In the genomic region with DNA sequence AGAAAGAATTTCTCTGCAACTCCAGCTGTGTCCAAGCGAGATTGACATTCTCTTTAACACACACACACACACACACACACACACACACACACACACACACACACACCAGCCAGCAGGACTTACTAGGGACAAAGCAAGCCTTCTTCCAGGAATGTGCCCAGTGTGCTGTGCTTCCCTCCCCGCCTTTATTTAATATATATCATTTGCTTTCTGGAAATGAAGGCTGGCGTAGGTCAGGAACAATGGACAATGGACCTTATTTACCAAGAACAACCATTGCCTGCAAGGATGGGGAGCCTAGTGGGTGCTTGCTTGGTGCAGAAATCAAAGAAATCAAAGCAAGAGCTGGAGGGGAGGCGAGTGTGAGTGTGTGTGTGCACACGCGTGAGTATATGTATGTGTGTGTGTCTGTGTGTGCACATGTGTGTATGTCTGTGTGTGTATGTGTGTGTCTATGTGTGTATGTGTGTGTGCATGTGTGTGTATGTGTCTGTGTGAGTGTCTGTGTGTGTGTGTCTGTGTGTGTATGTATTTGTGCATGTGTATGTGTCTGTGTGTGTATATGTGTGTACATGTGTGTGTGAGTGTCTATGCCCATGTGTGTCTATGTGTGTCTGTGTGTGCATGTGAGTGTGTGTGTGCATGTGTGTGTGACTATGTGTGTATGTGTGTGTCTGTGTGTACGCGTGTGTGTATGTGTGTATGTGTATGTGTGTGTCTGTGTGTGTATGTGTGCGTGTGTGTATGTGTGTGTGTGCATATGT, we compare ENCODE assay signal across 33 mouse cellular contexts. TPM values are rescaled to one million over a fixed set of nuclear protein-coding genes. Genes with fewer than 3 reads are reported as not detected.
A peak's percentile ranks its signal among the peaks of the same experiment; 100 is the strongest.
DNase-seq lines count a peak whose midpoint lies in the region; ATAC-seq and TF ChIP-seq lines count a peak whose summit lies in the region.
"Had no signal": no experiment of that assay in that cellular context is flagged by ENCODE, and none has a peak within 500 bp of the region (broad histone marks: within the 10 kb centered on the region; RNA-seq: fewer than 3 reads in every experiment).

No protein-coding gene starts in this region.

- H3K4me2 ChIP-seq in limb, embryonic 12.5 days: no peak overlapping the region
- no peak overlapping the region for H3K4me2 ChIP-seq in midbrain, embryonic 15.5 days
- H3K4me2 ChIP-seq: embryonic facial prominence, embryonic 15.5 days; heart, embryonic 12.5 days; heart, embryonic 15.5 days; hindbrain, embryonic 13.5 days had no signal

- H3K4me1 ChIP-seq in limb, embryonic 12.5 days (replicated peaks): no peaks in the 10 kb centered on the region
- no peaks in the 10 kb centered on the region for H3K4me1 ChIP-seq in limb, embryonic 10.5 days
- H3K4me1 ChIP-seq in MEL (ENCODE audit: control insufficient read depth in 1 of 2, insufficient read depth in 2 of 2, low read length in 2 of 2): peaks cover 0 to 6% of the 10 kb centered on the region in 2 experiments; a peak in 2 of 4 replicates
- no peaks in the 10 kb centered on the region for H3K4me1 ChIP-seq in midbrain, embryonic 15.5 days
- H3K4me1 ChIP-seq: embryonic facial prominence, embryonic 15.5 days; heart, embryonic 12.5 days; heart, embryonic 15.5 days; hindbrain, embryonic 10.5 days; hindbrain, embryonic 13.5 days had no signal

- ATAC-seq in limb, embryonic 12.5 days (ENCODE audit: insufficient number of reproducible peaks, insufficient read depth, low FRiP score, low TSS enrichment, low read depth): no peak
- ATAC-seq in midbrain, embryonic 15.5 days (replicated peaks): no peak
- ATAC-seq: forebrain, embryonic 14.5 days; forebrain, postnatal 0 days; hindbrain, embryonic 16.5 days had no signal

- H3K9me3 ChIP-seq in limb, embryonic 12.5 days: no peaks in the 10 kb centered on the region
- no peaks in the 10 kb centered on the region for H3K9me3 ChIP-seq in limb, embryonic 10.5 days (replicated peaks)
- no peaks in the 10 kb centered on the region for H3K9me3 ChIP-seq in MEL (replicated peaks; ENCODE audit: insufficient read depth, low read length)
- H3K9me3 ChIP-seq in midbrain, embryonic 15.5 days: no peaks in the 10 kb centered on the region
- H3K9me3 ChIP-seq: embryonic facial prominence, embryonic 15.5 days; G1E; heart, embryonic 12.5 days; heart, embryonic 15.5 days; hindbrain, embryonic 10.5 days; hindbrain, embryonic 13.5 days had no signal

- H3K27ac ChIP-seq in limb, embryonic 12.5 days: peak overlapping the region; percentile 31
- no peak overlapping the region for H3K27ac ChIP-seq in limb, embryonic 10.5 days
- H3K27ac ChIP-seq in MEL (ENCODE audit: control insufficient read depth, low read depth, low read length): no peak overlapping the region
- no peak overlapping the region for H3K27ac ChIP-seq in midbrain, embryonic 15.5 days
- H3K27ac ChIP-seq: embryonic facial prominence, embryonic 15.5 days; heart, embryonic 15.5 days; hindbrain, embryonic 10.5 days; hindbrain, embryonic 13.5 days had no signal

- no peaks in the 10 kb centered on the region for H3K36me3 ChIP-seq in limb, embryonic 12.5 days
- no peaks in the 10 kb centered on the region for H3K36me3 ChIP-seq in limb, embryonic 10.5 days
- H3K36me3 ChIP-seq in MEL (ENCODE audit: control insufficient read depth in 1 of 2, insufficient read depth in 2 of 2, low read length in 2 of 2): 0 out of 4 replicates have a peak, but pooled peaks cover 0 to under 1% of the 10 kb centered on the region in 2 experiments
- no peaks in the 10 kb centered on the region for H3K36me3 ChIP-seq in midbrain, embryonic 15.5 days (replicated peaks)
- H3K36me3 ChIP-seq: embryonic facial prominence, embryonic 15.5 days; G1E; heart, embryonic 12.5 days; heart, embryonic 15.5 days; hindbrain, embryonic 10.5 days; hindbrain, embryonic 13.5 days had no signal

- 83% methylated on average over 9 of the region's 9 CpGs for WGBS in limb, embryonic 12.5 days
- WGBS in limb, embryonic 10.5 days: 87% methylated on average over 9 of the region's 9 CpGs
- 84% methylated on average over 9 of the region's 9 CpGs for WGBS in midbrain, embryonic 15.5 days

- DNase-seq in limb, embryonic 10.5 days (ENCODE audit: low spot score): no peak
- no peak for DNase-seq in MEL (ENCODE audit: low read depth, low spot score)
- DNase-seq in mesoderm, embryonic 11.5 days (ENCODE audit: low read depth, low spot score): peak; percentile 16
- DNase-seq in right cerebral cortex, postnatal 25 days: no peak
- DNase-seq: adrenal gland, adult 2 months; adrenal gland, postnatal 14 days; B cell, adult 2 months; cerebellum, adult 11 months; cerebellum, adult 2 months; cerebellum, adult 9-11 months; cerebellum, postnatal 25 days; embryo, embryonic 11 days; forebrain, postnatal 0 days; gastrocnemius, postnatal 25 days; heart, adult 18-20 months; heart, postnatal 10 days; heart, postnatal 36 days had no signal

- H3K4me3 ChIP-seq in limb, embryonic 12.5 days (replicated peaks): no peak overlapping the region
- no peak overlapping the region for H3K4me3 ChIP-seq in limb, embryonic 10.5 days
- H3K4me3 ChIP-seq in MEL (ENCODE audit: control insufficient read depth in 1 of 2, insufficient read depth in 1 of 2, low read depth in 2 of 2, low read length in 2 of 2): no peak overlapping the region
- H3K4me3 ChIP-seq in midbrain, embryonic 15.5 days: no peak overlapping the region
- H3K4me3 ChIP-seq: embryonic facial prominence, embryonic 15.5 days; heart, embryonic 12.5 days; heart, embryonic 15.5 days; hindbrain, embryonic 10.5 days; hindbrain, embryonic 13.5 days had no signal

- TF ChIP-seq RAD21 in MEL (IDR thresholded peaks at IDR 0.05; ENCODE audit: low read depth, low read length): no peak

- TF ChIP-seq POLR2A in MEL (IDR thresholded peaks at IDR 0.05; ENCODE audit: control insufficient read depth in 1 of 2, insufficient read depth in 1 of 2, low read depth in 1 of 2, low read length in 2 of 2, poor library complexity in 1 of 2): no peak

- no peak overlapping the region for H3K9ac ChIP-seq in limb, embryonic 12.5 days (replicated peaks)
- no peak overlapping the region for H3K9ac ChIP-seq in MEL (ENCODE audit: control insufficient read depth, low read depth, low read length, poor library complexity, severe bottlenecking)
- H3K9ac ChIP-seq in midbrain, embryonic 15.5 days: no peak overlapping the region
- H3K9ac ChIP-seq: embryonic facial prominence, embryonic 15.5 days; forebrain, postnatal 0 days; heart, embryonic 12.5 days; heart, embryonic 15.5 days; hindbrain, embryonic 13.5 days had no signal

- no peak for TF ChIP-seq EP300 in MEL (IDR thresholded peaks at IDR 0.05; ENCODE audit: low read depth in 1 of 2, low read length in 2 of 2)

- H3K27me3 ChIP-seq in limb, embryonic 12.5 days: peaks cover 4% of the 10 kb centered on the region; the same call in 1 of the 2 replicates
- H3K27me3 ChIP-seq in limb, embryonic 10.5 days (ENCODE audit: low read depth, poor library complexity, severe bottlenecking): 0 out of 2 replicates have a peak, but pooled peaks cover 3% of the 10 kb centered on the region
- peaks cover 19 to 22% of the 10 kb centered on the region in 2 experiments for H3K27me3 ChIP-seq in MEL (ENCODE audit: control insufficient read depth in 1 of 2, insufficient read depth in 2 of 2, low read length in 2 of 2)
- no peaks in the 10 kb centered on the region for H3K27me3 ChIP-seq in midbrain, embryonic 15.5 days (replicated peaks)

- H3K79me2 ChIP-seq in MEL (ENCODE audit: control insufficient read depth, insufficient read depth, low read length, poor library complexity): no peaks in the 10 kb centered on the region

- no peak for TF ChIP-seq CTCF in MEL (IDR thresholded peaks at IDR 0.05 in 2 of 3, conservative IDR thresholded peaks at IDR 0.05 in 1 of 3; ENCODE audit: control insufficient read depth in 1 of 3, insufficient read depth in 1 of 3, low read depth in 2 of 3, low read length in 3 of 3, poor library complexity in 1 of 3, severe bottlenecking in 1 of 3)

RNA-seq across cellular contexts. Expression of a gene that starts 19.1 kb away (rescaled TPM):
- polyA plus RNA-seq in limb, embryonic 12.5 days (2016; fragmentation: Nextera tagmentation; extraction: Ambion mirVana): not detected in 2 replicates
- polyA plus RNA-seq in limb, embryonic 10.5 days (2016; fragmentation: Nextera tagmentation; extraction: Ambion mirVana): not detected in 2 replicates
- not detected in 2 replicates for total RNA-seq in MEL (2012; rRNA removed)
- not detected for polyA plus RNA-seq in MEL (2012; ENCODE audit: insufficient read depth in 1 of 2, insufficient read length in 2 of 2, low read depth in 1 of 2, low replicate concordance in 2 of 2, missing spikeins in 1 of 2)
- polyA plus RNA-seq in midbrain, embryonic 15.5 days (2015; fragmentation: Nextera tagmentation; extraction: Ambion mirVana): not detected in 2 replicates
- total RNA-seq: adrenal gland, adult 2 months; adrenal gland, postnatal 14 days; adrenal gland, postnatal 4 days; CH12.LX; common myeloid progenitor, adult 5-6 weeks; forebrain, postnatal 0 days; G1E; heart, adult 18-20 months; heart, postnatal 10 days; heart, postnatal 36 days had no signal
- polyA plus RNA-seq: adrenal gland, adult 2 months; cerebellum, adult 2 months; embryonic facial prominence, embryonic 11.5 days; embryonic facial prominence, embryonic 15.5 days; forebrain, embryonic 11.5 days; forebrain, embryonic 14.5 days; forebrain, postnatal 0 days; G1E; gonadal fat pad, adult 2 months; heart, embryonic 12.5 days; heart, embryonic 15.5 days; hindbrain, embryonic 10.5 days; hindbrain, embryonic 13.5 days; hindbrain, embryonic 16.5 days had no signal

RNA-seq across cellular contexts. Expression of a gene that starts 22.5 kb away (rescaled TPM):
- 0.28 and 0.55 TPM in 2 replicates for polyA plus RNA-seq in limb, embryonic 12.5 days (2016; fragmentation: Nextera tagmentation; extraction: Ambion mirVana)
- 0.06 and 0.13 TPM in 2 replicates for polyA plus RNA-seq in limb, embryonic 10.5 days (2016; fragmentation: Nextera tagmentation; extraction: Ambion mirVana)
- 0.07 and 0.08 TPM in 2 replicates for total RNA-seq in MEL (2012; rRNA removed)
- polyA plus RNA-seq in MEL (2012; ENCODE audit: insufficient read depth in 1 of 2, insufficient read length in 2 of 2, low read depth in 1 of 2, low replicate concordance in 2 of 2, missing spikeins in 1 of 2): under 1 TPM in 1 of 2 experiments, not detected in 1; 0.53 TPM
- polyA plus RNA-seq in midbrain, embryonic 15.5 days (2015; fragmentation: Nextera tagmentation; extraction: Ambion mirVana): 0.85 and 0.98 TPM in 2 replicates
- polyA plus RNA-seq: G1E had no signal

RNA-seq across cellular contexts. Expression of a gene that starts 31.1 kb away (rescaled TPM):
- 3.1 TPM in 2 replicates for polyA plus RNA-seq in limb, embryonic 12.5 days (2016; fragmentation: Nextera tagmentation; extraction: Ambion mirVana)
- polyA plus RNA-seq in limb, embryonic 10.5 days (2016; fragmentation: Nextera tagmentation; extraction: Ambion mirVana): 1.7 and 1.8 TPM in 2 replicates
- 53.9 and 63.7 TPM in 2 replicates for total RNA-seq in MEL (2012; rRNA removed)
- polyA plus RNA-seq in MEL (2012; ENCODE audit: insufficient read depth in 1 of 2, insufficient read length in 2 of 2, low read depth in 1 of 2, low replicate concordance in 2 of 2, missing spikeins in 1 of 2): 100 to 1,000 TPM; 190 to 199 TPM
- 6.8 and 7.3 TPM in 2 replicates for polyA plus RNA-seq in midbrain, embryonic 15.5 days (2015; fragmentation: Nextera tagmentation; extraction: Ambion mirVana)

RNA-seq across cellular contexts. Expression of a gene that starts 42.2 kb away (rescaled TPM):
- 2.2 and 2.3 TPM in 2 replicates for polyA plus RNA-seq in limb, embryonic 12.5 days (2016; fragmentation: Nextera tagmentation; extraction: Ambion mirVana)
- polyA plus RNA-seq in limb, embryonic 10.5 days (2016; fragmentation: Nextera tagmentation; extraction: Ambion mirVana): 2.4 and 2.9 TPM in 2 replicates
- total RNA-seq in MEL (2012; rRNA removed): 10.9 and 18.1 TPM in 2 replicates
- polyA plus RNA-seq in MEL (2012; ENCODE audit: insufficient read depth in 1 of 2, insufficient read length in 2 of 2, low read depth in 1 of 2, low replicate concordance in 2 of 2, missing spikeins in 1 of 2): 10 to 100 TPM in 1 of 2 experiments, not detected in 1; 22.6 TPM
- 15.3 and 16.8 TPM in 2 replicates for polyA plus RNA-seq in midbrain, embryonic 15.5 days (2015; fragmentation: Nextera tagmentation; extraction: Ambion mirVana)

RNA-seq across cellular contexts. Expression of a gene that starts 50.6 kb away (rescaled TPM):
- polyA plus RNA-seq in limb, embryonic 12.5 days (2016; fragmentation: Nextera tagmentation; extraction: Ambion mirVana): 78.9 and 82.1 TPM in 2 replicates
- 103 and 121 TPM in 2 replicates for polyA plus RNA-seq in limb, embryonic 10.5 days (2016; fragmentation: Nextera tagmentation; extraction: Ambion mirVana)
- 612 and 763 TPM in 2 replicates for total RNA-seq in MEL (2012; rRNA removed)
- polyA plus RNA-seq in MEL (2012; ENCODE audit: insufficient read depth in 1 of 2, insufficient read length in 2 of 2, low read depth in 1 of 2, low replicate concordance in 2 of 2, missing spikeins in 1 of 2): 100 to 1,000 TPM; 251 to 953 TPM
- 49.1 and 50.5 TPM in 2 replicates for polyA plus RNA-seq in midbrain, embryonic 15.5 days (2015; fragmentation: Nextera tagmentation; extraction: Ambion mirVana)

Comparison
In these comparisons a context has a peak if more than half of its experiments do, and no peak if none do; other contexts are left out.
1. RNA of a gene that starts 31.1 kb away (polyA plus RNA-seq): 190 to 199 TPM in MEL; 6.8 to 7.3 TPM in midbrain, embryonic 15.5 days, 3.1 TPM in limb, embryonic 12.5 days and 1.7 to 1.8 TPM in limb, embryonic 10.5 days; every median in the first group is over 10 times any median in the second.